In genomic region chr1:83583041-83583440, GRCm38 (mm10) we compare ENCODE assay signal across 18 mouse cellular contexts.
DNase-seq lines count a peak whose midpoint lies in the region; ATAC-seq and TF ChIP-seq lines count a peak whose summit lies in the region.
"Had no signal": no experiment of that assay in that cellular context is flagged by ENCODE, and none has a peak within 500 bp of the region (broad histone marks: within the 10 kb centered on the region; RNA-seq: fewer than 3 reads in every experiment).

No protein-coding gene starts in this region.

- H3K27ac ChIP-seq in cortical plate, adult 2 months (ENCODE audit: insufficient read depth, low read length): peak overlapping the region; percentile 60; the same call in 1 of the 2 replicates
- H3K27ac ChIP-seq in midbrain, embryonic 13.5 days: no peak overlapping the region
- H3K27ac ChIP-seq: kidney, embryonic 15.5 days; liver, embryonic 15.5 days; midbrain, embryonic 10.5 days had no signal

- H3K4me3 ChIP-seq in cortical plate, adult 2 months (ENCODE audit: insufficient read depth, low read length): no peak overlapping the region
- H3K4me3 ChIP-seq in midbrain, embryonic 13.5 days (replicated peaks): no peak overlapping the region
- H3K4me3 ChIP-seq: kidney, embryonic 15.5 days; liver, embryonic 15.5 days; midbrain, embryonic 10.5 days; myocyte had no signal

- H3K9ac ChIP-seq in midbrain, embryonic 13.5 days (replicated peaks): no peak overlapping the region
- H3K9ac ChIP-seq: kidney, embryonic 15.5 days; liver, embryonic 15.5 days had no signal

- H3K27me3 ChIP-seq in midbrain, embryonic 13.5 days: no peaks in the 10 kb centered on the region
- H3K27me3 ChIP-seq: kidney, embryonic 15.5 days; liver, embryonic 15.5 days had no signal

- peak; percentile 50 to 71 for DNase-seq in frontal cortex, postnatal 36 days (ENCODE audit: low spot score in 2 of 2)
- peak; percentile 67 to 72 for DNase-seq in layer of hippocampus, postnatal 36 days
- DNase-seq in right cerebral cortex, adult 18-20 months: peak; percentile 71
- DNase-seq in gastrocnemius, postnatal 36 days: no peak
- no peak for DNase-seq in adrenal gland, postnatal 4 days (ENCODE audit: low spot score in 2 of 2)
- DNase-seq in gastrocnemius, adult 8-10 months (ENCODE audit: low spot score in 2 of 2): no peak
- DNase-seq: adrenal gland, postnatal 14 days; heart, postnatal 14 days; lung, postnatal 14 days; thymus, adult 18-20 months had no signal

- intact Hi-C loops in gastrocnemius, postnatal 36 days (cut with DNase I): no loop called here

- no peak for TF ChIP-seq POLR2A in cortical plate, adult 2 months (IDR thresholded peaks at IDR 0.05; ENCODE audit: extremely low read depth, insufficient read depth, low read length)

- H3K9me3 ChIP-seq in midbrain, embryonic 13.5 days: no peaks in the 10 kb centered on the region
- H3K9me3 ChIP-seq: kidney, embryonic 15.5 days; liver, embryonic 15.5 days; midbrain, embryonic 10.5 days had no signal

- peaks cover 3% of the 10 kb centered on the region; the same call in 1 of the 2 replicates for H3K4me1 ChIP-seq in cortical plate, adult 2 months (ENCODE audit: control insufficient read depth, insufficient read depth, low read length)
- H3K4me1 ChIP-seq in midbrain, embryonic 13.5 days (replicated peaks): no peaks in the 10 kb centered on the region
- H3K4me1 ChIP-seq: kidney, embryonic 15.5 days; liver, embryonic 15.5 days; midbrain, embryonic 10.5 days had no signal

- TF ChIP-seq CTCF in cortical plate, adult 2 months (IDR thresholded peaks at IDR 0.05; ENCODE audit: extremely low read depth, insufficient read depth, low read length): no peak

- H3K36me3 ChIP-seq in midbrain, embryonic 13.5 days: no peaks in the 10 kb centered on the region
- H3K36me3 ChIP-seq: G1E; kidney, embryonic 15.5 days; liver, embryonic 15.5 days; midbrain, embryonic 10.5 days had no signal

- WGBS in midbrain, embryonic 13.5 days: 91% methylated on average over 4 of the region's 4 CpGs

- ATAC-seq in midbrain, embryonic 13.5 days: no peak
- ATAC-seq: forebrain, embryonic 16.5 days had no signal

- H3K4me2 ChIP-seq in midbrain, embryonic 13.5 days (replicated peaks): no peak overlapping the region
- H3K4me2 ChIP-seq: kidney, embryonic 15.5 days; liver, embryonic 15.5 days had no signal

Comparison
In these comparisons a context has a peak if more than half of its experiments do, and no peak if none do; other contexts are left out.
1. DNase-seq: peak in frontal cortex, postnatal 36 days (2 of 2), layer of hippocampus, postnatal 36 days (2 of 2) and right cerebral cortex, adult 18-20 months (single experiment); none in gastrocnemius, postnatal 36 days (0 of 2), adrenal gland, postnatal 4 days (0 of 2) and gastrocnemius, adult 8-10 months (0 of 2).